Mouse (Mus musculus) thymus, adult 2 months (tissue): ENCODE data around the gene Trem1. TPM values are rescaled to one million over a fixed set of nuclear protein-coding genes. Genes with fewer than 3 reads are reported as not detected.

Source experiments
- DNase-seq: peaks from one replicate; pipeline ENCODE4 v3.0.0; 2021
- H3K27ac ChIP-seq: fragments of 200-500 bp; 2 replicates; pipeline ENCODE4 v1.5.1; 2012; ENCODE audit warnings: low read length, control low read depth; ENCODE audit not compliant: control insufficient read depth, insufficient read depth
- H3K27me3 ChIP-seq: fragments of 200-500 bp; 2 replicates; pipeline ENCODE4 v1.6.1; 2012; ENCODE audit warnings: mild to moderate bottlenecking, low read length, moderate library complexity, mixed read lengths; ENCODE audit not compliant: control insufficient read depth, insufficient read depth
- H3K36me3 ChIP-seq: fragments of 200-500 bp; 2 replicates; pipeline ENCODE4 v1.6.1; 2012; ENCODE audit warnings: mild to moderate bottlenecking, low read length, moderate library complexity; ENCODE audit not compliant: control insufficient read depth, insufficient read depth
- H3K4me1 ChIP-seq: fragments of 200-500 bp; replicated peaks from 2 replicates; pipeline ENCODE4 v1.6.1; 2012; ENCODE audit warnings: low read length; ENCODE audit not compliant: control insufficient read depth, insufficient read depth
- H3K4me3 ChIP-seq: fragments of 200-500 bp; 2 replicates; pipeline ENCODE4 v1.5.1; 2012; ENCODE audit warnings: mild to moderate bottlenecking, low read length, control low read depth, moderate library complexity; ENCODE audit not compliant: control insufficient read depth, insufficient read depth
- CTCF ChIP-seq: fragments of 200-500 bp; IDR thresholded peaks from 2 replicates; pipeline ENCODE4 v1.5.1; 2012; ENCODE audit warnings: mild to moderate bottlenecking, control low read depth, low read length, moderate library complexity, borderline replicate concordance; ENCODE audit not compliant: control insufficient read depth, poor library complexity, insufficient read depth; ENCODE audit errors: extremely low read depth
- POLR2A ChIP-seq: fragments of 200-500 bp; IDR thresholded peaks from 2 replicates; pipeline ENCODE4 v1.6.1; 2012; ENCODE audit warnings: mild to moderate bottlenecking, low read length, control low read depth, moderate library complexity; ENCODE audit not compliant: control insufficient read depth, poor library complexity, insufficient read depth; ENCODE audit errors: extremely low read depth
- WGBS: fragments of 180-500 bp; shearing (Covaris S2); methylation state at CpG from one replicate; pipeline ENCODE4 v1.1.7; 2018; 5-methylcytosine and 5-hydroxymethylcytosine counted together
- polyA plus RNA-seq: library from polyadenylated mRNA; depleted of rRNA; stranded (reverse); fragments of >200 nt; gene quantifications from 2 replicates; pipeline ENCODE4 v1.2.3, GENCODE M21; 2012; rRNA removed

Gene Trem1
- polyA plus RNA-seq, 1 experiment: 0.08 TPM

DNA sequence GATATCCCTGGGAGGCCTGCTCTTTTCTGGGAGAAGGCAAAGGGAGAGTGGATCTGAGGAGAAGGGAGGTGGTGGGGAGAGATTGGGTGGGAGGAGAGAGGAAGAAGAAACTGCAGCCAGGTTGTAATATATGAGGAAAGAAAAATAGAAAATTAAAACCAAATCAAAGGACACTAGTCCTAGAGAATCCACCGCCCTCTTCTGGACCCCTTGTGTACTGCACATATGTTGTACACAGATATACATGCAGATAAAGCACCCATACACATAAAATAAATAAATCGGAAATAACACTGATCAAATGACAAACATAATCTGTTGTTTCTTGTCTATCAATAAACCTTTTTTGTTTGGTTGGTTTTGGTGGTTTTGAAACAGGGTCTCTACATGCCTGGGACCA, 54.7 kb downstream of the Trem1 start:
- Histone ChIP-seq H3K4me3 (no peak overlapping the region), H3K36me3 (no peaks in the 10 kb centered on the region), H3K27me3 (no peaks in the 10 kb centered on the region), H3K4me1 (no peaks in the 10 kb centered on the region), H3K27ac (no peak overlapping the region)
- TF ChIP-seq CTCF (no peak), POLR2A (no peak)
- WGBS: 77% methylated on average over 2 of the region's 2 CpGs
- peak; percentile 43 for DNase-seq

DNA sequence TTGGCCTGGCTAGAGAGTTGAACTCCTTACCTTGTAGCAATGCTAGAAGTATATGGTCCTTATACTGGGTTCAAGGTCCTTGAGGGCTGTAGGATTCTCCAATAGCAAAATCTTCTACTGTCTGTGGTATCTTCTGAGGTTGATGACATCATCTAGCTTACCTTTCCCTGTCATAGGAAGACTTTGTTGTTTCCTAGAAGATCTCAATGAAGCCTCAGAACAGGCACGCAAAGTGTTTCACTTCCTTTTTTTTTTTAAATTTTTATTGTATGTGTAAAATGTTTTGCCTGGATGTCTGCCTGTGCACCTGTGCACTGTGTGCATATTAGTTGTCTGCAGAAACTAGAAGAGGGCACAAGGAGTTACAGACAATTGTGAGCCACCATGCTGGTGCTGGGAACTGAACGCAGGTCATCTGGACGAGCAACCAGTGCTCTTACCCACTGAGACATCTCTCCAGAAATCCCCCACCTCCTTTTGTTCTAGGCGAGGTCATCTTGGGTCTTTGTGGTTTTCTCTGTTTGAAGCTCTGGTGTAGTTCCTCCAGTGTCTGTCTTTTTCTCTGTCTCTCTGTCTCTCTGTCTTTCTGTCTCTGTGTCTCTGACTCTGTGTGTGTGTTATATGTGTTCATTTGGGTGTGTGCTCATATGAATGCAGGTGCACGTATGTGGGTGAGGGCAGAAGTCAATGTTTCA, 61.1 kb downstream of the Trem1 start:
- DNase-seq: no peak
- peaks cover 15% of the 10 kb centered on the region for H3K4me1 ChIP-seq
- no peaks in the 10 kb centered on the region for H3K36me3 ChIP-seq
- no peak overlapping the region for H3K4me3 ChIP-seq
- TF ChIP-seq CTCF (no peak), POLR2A (no peak)
- H3K27ac ChIP-seq: no peak overlapping the region
- H3K27me3 ChIP-seq: no peaks in the 10 kb centered on the region
- 24% methylated on average over 5 of the region's 5 CpGs for WGBS

Other genes starting within 250 kb of the Trem1 start
- not detected in 2 replicates for gene 1700122O11Rik, start 194.5 kb upstream of the Trem1 start, polyA plus RNA-seq
- gene 1700067P10Rik, start 143.4 kb upstream of the Trem1 start, polyA plus RNA-seq: 0.12 TPM in 1 of 2 replicates, not detected in the other
- 0.15 and 0.28 TPM in 2 replicates for gene 9830107B12Rik, start 86.5 kb upstream of the Trem1 start, polyA plus RNA-seq
- 0.92 and 1.2 TPM in 2 replicates for gene A530064D06Rik, start 65.5 kb upstream of the Trem1 start, polyA plus RNA-seq
- 0.23 and 0.27 TPM in 2 replicates for gene Trem3, start 15.0 kb downstream of the Trem1 start, polyA plus RNA-seq
- 4.3 and 4.7 TPM in 2 replicates for gene Treml4, start 31.5 kb downstream of the Trem1 start, polyA plus RNA-seq
- gene Treml2, start 66.7 kb downstream of the Trem1 start, polyA plus RNA-seq: 54.8 and 56.4 TPM in 2 replicates
- gene B430306N03Rik, start 83.4 kb downstream of the Trem1 start, polyA plus RNA-seq: 4.0 and 4.3 TPM in 2 replicates
- gene Trem2, start 113.6 kb downstream of the Trem1 start, polyA plus RNA-seq: 7.1 and 11.7 TPM in 2 replicates
- 0.73 TPM in 1 of 2 replicates, not detected in the other for gene Treml1, start 127.1 kb downstream of the Trem1 start, polyA plus RNA-seq
- 210 and 244 TPM in 2 replicates for gene Nfya, start 177.1 kb downstream of the Trem1 start, polyA plus RNA-seq
- 12.0 TPM in 2 replicates for gene Oard1, start 177.2 kb downstream of the Trem1 start, polyA plus RNA-seq
- gene Apobec2, start 200.2 kb downstream of the Trem1 start, polyA plus RNA-seq: 0.99 and 7.6 TPM in 2 replicates
- 0.22 and 0.31 TPM in 2 replicates for gene Tspo2, start 218.8 kb downstream of the Trem1 start, polyA plus RNA-seq
- 68.1 and 72.7 TPM in 2 replicates for gene Unc5cl, start 222.1 kb downstream of the Trem1 start, polyA plus RNA-seq